In genomic region chr15:102451666-102452430, GRCm38 (mm10) we compare ENCODE assay signal across 20 mouse cellular contexts. TPM values are rescaled to one million over a fixed set of nuclear protein-coding genes. Genes with fewer than 3 reads are reported as not detected.
A peak's percentile ranks its signal among the peaks of the same experiment; 100 is the strongest.
DNase-seq lines count a peak whose midpoint lies in the region; ATAC-seq and TF ChIP-seq lines count a peak whose summit lies in the region.
"Had no signal": no experiment of that assay in that cellular context is flagged by ENCODE, and none has a peak within 500 bp of the region (broad histone marks: within the 10 kb centered on the region; RNA-seq: fewer than 3 reads in every experiment).

No protein-coding gene starts in this region.

- WGBS in intestine, postnatal 0 days: 78% methylated on average over 26 of the region's 26 CpGs
- WGBS in intestine, embryonic 16.5 days: 75% methylated on average over 26 of the region's 26 CpGs
- WGBS in stomach, postnatal 0 days: 65% methylated on average over 26 of the region's 26 CpGs
- 91% methylated on average over 26 of the region's 26 CpGs for WGBS in forebrain, embryonic 11.5 days

- no peaks in the 10 kb centered on the region for H3K27me3 ChIP-seq in intestine, postnatal 0 days (replicated peaks; ENCODE audit: control insufficient read depth, insufficient read depth, low read length)
- H3K27me3 ChIP-seq in intestine, embryonic 16.5 days (replicated peaks; ENCODE audit: control insufficient read depth, insufficient read depth, low read length): no peaks in the 10 kb centered on the region
- H3K27me3 ChIP-seq in G1E (ENCODE audit: insufficient read depth, low read length): peaks cover 50% of the 10 kb centered on the region
- H3K27me3 ChIP-seq in stomach, postnatal 0 days (ENCODE audit: control insufficient read depth, insufficient read depth, low read length): no peaks in the 10 kb centered on the region
- H3K27me3 ChIP-seq in forebrain, embryonic 11.5 days (ENCODE audit: control insufficient read depth, insufficient read depth, low read length): no peaks in the 10 kb centered on the region
- H3K27me3 ChIP-seq: kidney, embryonic 15.5 days had no signal

- no peak for TF ChIP-seq EP300 in stomach, postnatal 0 days (optimal IDR thresholded peaks at IDR 0.05)

- H3K36me3 ChIP-seq in intestine, postnatal 0 days (ENCODE audit: control insufficient read depth, insufficient read depth): no peaks in the 10 kb centered on the region
- no peaks in the 10 kb centered on the region for H3K36me3 ChIP-seq in intestine, embryonic 16.5 days (ENCODE audit: control insufficient read depth, insufficient read depth, low read length)
- H3K36me3 ChIP-seq in G1E (replicated peaks): no peaks in the 10 kb centered on the region
- H3K36me3 ChIP-seq in stomach, postnatal 0 days (ENCODE audit: control insufficient read depth, insufficient read depth, low read length): no peaks in the 10 kb centered on the region
- no peaks in the 10 kb centered on the region for H3K36me3 ChIP-seq in forebrain, embryonic 11.5 days (ENCODE audit: control insufficient read depth, insufficient read depth, low read length)
- H3K36me3 ChIP-seq: kidney, embryonic 15.5 days had no signal

- no peak for DNase-seq in G1E (ENCODE audit: low spot score)
- peak; percentile 42 for DNase-seq in gastrocnemius, postnatal 25 days
- no peak for DNase-seq in stomach, postnatal 0 days (ENCODE audit: low spot score)
- no peak for DNase-seq in c-Kit-positive CD71-positive TER-119-positive erythroid progenitor cells, embryonic 14.5 days (ENCODE audit: low spot score)
- DNase-seq in forebrain, embryonic 11.5 days (ENCODE audit: low spot score): no peak
- DNase-seq: embryo, embryonic 11 days; thymus, adult 18-20 months had no signal

- H3K4me3 ChIP-seq in intestine, postnatal 0 days (ENCODE audit: low read depth, low read length): no peak overlapping the region
- no peak overlapping the region for H3K4me3 ChIP-seq in intestine, embryonic 16.5 days (ENCODE audit: low read length)
- H3K4me3 ChIP-seq in G1E (ENCODE audit: low read depth, low read length): 0 out of 2 replicates have a peak overlapping the region, but pooled peaks have one; percentile 8
- no peak overlapping the region for H3K4me3 ChIP-seq in stomach, postnatal 0 days (ENCODE audit: low read depth, low read length)
- no peak overlapping the region for H3K4me3 ChIP-seq in forebrain, embryonic 11.5 days (ENCODE audit: low read depth, low read length)
- H3K4me3 ChIP-seq: kidney, embryonic 15.5 days had no signal

- peak overlapping the region; percentile 41; the same call in 1 of the 2 replicates for H3K27ac ChIP-seq in intestine, postnatal 0 days (ENCODE audit: low read depth, low read length)
- no peak overlapping the region for H3K27ac ChIP-seq in intestine, embryonic 16.5 days (ENCODE audit: low read length)
- no peak overlapping the region for H3K27ac ChIP-seq in stomach, postnatal 0 days (replicated peaks)
- no peak overlapping the region for H3K27ac ChIP-seq in forebrain, embryonic 11.5 days (ENCODE audit: low read depth, low read length)
- H3K27ac ChIP-seq: kidney, embryonic 15.5 days had no signal

- no peak for ATAC-seq in intestine, postnatal 0 days
- no peak for ATAC-seq in intestine, embryonic 16.5 days
- no peak for ATAC-seq in G1E (ENCODE audit: extremely low read depth, insufficient number of reproducible peaks, low FRiP score, poor library complexity, severe bottlenecking)
- peak; percentile 43; the same call in 1 of the 2 replicates for ATAC-seq in stomach, postnatal 0 days (ENCODE audit: low FRiP score, low TSS enrichment)
- ATAC-seq in forebrain, embryonic 11.5 days (replicated peaks; ENCODE audit: low FRiP score): no peak
- ATAC-seq: hindbrain, embryonic 16.5 days had no signal

- H3K9ac ChIP-seq in intestine, postnatal 0 days (ENCODE audit: low read depth, low read length): no peak overlapping the region
- H3K9ac ChIP-seq in intestine, embryonic 16.5 days (ENCODE audit: low read depth, low read length): no peak overlapping the region
- no peak overlapping the region for H3K9ac ChIP-seq in stomach, postnatal 0 days (ENCODE audit: low read length)
- no peak overlapping the region for H3K9ac ChIP-seq in forebrain, embryonic 11.5 days (ENCODE audit: low read length)
- H3K9ac ChIP-seq: kidney, embryonic 15.5 days had no signal

- H3K4me1 ChIP-seq in intestine, postnatal 0 days (replicated peaks; ENCODE audit: control insufficient read depth, insufficient read depth, low read length): no peaks in the 10 kb centered on the region
- H3K4me1 ChIP-seq in intestine, embryonic 16.5 days (ENCODE audit: control insufficient read depth, insufficient read depth, low read length): no peaks in the 10 kb centered on the region
- peaks cover 25% of the 10 kb centered on the region for H3K4me1 ChIP-seq in G1E (ENCODE audit: insufficient read depth, low read depth, low read length)
- no peaks in the 10 kb centered on the region for H3K4me1 ChIP-seq in stomach, postnatal 0 days (replicated peaks; ENCODE audit: control insufficient read depth, insufficient read depth)
- no peaks in the 10 kb centered on the region for H3K4me1 ChIP-seq in forebrain, embryonic 11.5 days (replicated peaks; ENCODE audit: control insufficient read depth, insufficient read depth, low read length)
- H3K4me1 ChIP-seq: kidney, embryonic 15.5 days had no signal

- TF ChIP-seq CTCF in intestine, postnatal 0 days (IDR thresholded peaks at IDR 0.05; ENCODE audit: low read depth): no peak
- TF ChIP-seq CTCF in G1E (IDR thresholded peaks at IDR 0.05; ENCODE audit: low read depth, low read length): no peak
- TF ChIP-seq CTCF in stomach, postnatal 0 days (IDR thresholded peaks at IDR 0.05; ENCODE audit: low read depth): no peak

- no peak overlapping the region for H3K4me2 ChIP-seq in intestine, postnatal 0 days (replicated peaks; ENCODE audit: low read depth)
- no peak overlapping the region for H3K4me2 ChIP-seq in intestine, embryonic 16.5 days (ENCODE audit: low read depth, low read length)
- no peak overlapping the region for H3K4me2 ChIP-seq in stomach, postnatal 0 days (replicated peaks; ENCODE audit: low read depth)
- H3K4me2 ChIP-seq in forebrain, embryonic 11.5 days (ENCODE audit: low read depth, low read length, severe bottlenecking): no peak overlapping the region
- H3K4me2 ChIP-seq: kidney, embryonic 15.5 days had no signal

- H3K9me3 ChIP-seq in intestine, postnatal 0 days (ENCODE audit: control insufficient read depth): no peaks in the 10 kb centered on the region
- no peaks in the 10 kb centered on the region for H3K9me3 ChIP-seq in intestine, embryonic 16.5 days (ENCODE audit: control insufficient read depth, low read length)
- no peaks in the 10 kb centered on the region for H3K9me3 ChIP-seq in G1E (replicated peaks)
- H3K9me3 ChIP-seq in stomach, postnatal 0 days (ENCODE audit: control insufficient read depth, low read length): no peaks in the 10 kb centered on the region
- no peaks in the 10 kb centered on the region for H3K9me3 ChIP-seq in forebrain, embryonic 11.5 days (ENCODE audit: control insufficient read depth, low read length)
- H3K9me3 ChIP-seq: kidney, embryonic 15.5 days had no signal

RNA-seq across cellular contexts. Expression of gene Amhr2, which starts 6.7 kb away (rescaled TPM):
- polyA plus RNA-seq in intestine, postnatal 0 days (2015; fragmentation: Nextera tagmentation; extraction: Ambion mirVana): 0.35 and 0.50 TPM in 2 replicates
- polyA plus RNA-seq in intestine, embryonic 16.5 days (2015; fragmentation: Nextera tagmentation; extraction: Ambion mirVana): 0.75 and 0.88 TPM in 2 replicates
- not detected in 2 replicates for total RNA-seq in G1E (2014; fragmentation: Nextera tagmentation)
- not detected in 2 replicates for total RNA-seq in G1E (2017)
- polyA plus RNA-seq in G1E (2012): not detected in 2 replicates
- 1 to 10 TPM; 2.8 to 6.3 TPM for total RNA-seq in gastrocnemius, postnatal 25 days (2021)
- 0.42 and 0.80 TPM in 2 replicates for polyA plus RNA-seq in stomach, postnatal 0 days (2015; fragmentation: Nextera tagmentation; extraction: Ambion mirVana)
- polyA plus RNA-seq in forebrain, embryonic 11.5 days (2014; fragmentation: Nextera tagmentation; extraction: Ambion mirVana): 1.0 TPM in 1 of 2 replicates, not detected in the other
- total RNA-seq: megakaryocyte, adult 5-6 weeks had no signal

RNA-seq across cellular contexts. Expression of gene Prr13, which starts 7.0 kb away (rescaled TPM):
- polyA plus RNA-seq in intestine, postnatal 0 days (2015; fragmentation: Nextera tagmentation; extraction: Ambion mirVana): 394 and 398 TPM in 2 replicates
- polyA plus RNA-seq in intestine, embryonic 16.5 days (2015; fragmentation: Nextera tagmentation; extraction: Ambion mirVana): 173 and 182 TPM in 2 replicates
- 78.6 and 94.0 TPM in 2 replicates for total RNA-seq in G1E (2014; fragmentation: Nextera tagmentation)
- total RNA-seq in G1E (2017): 84.1 and 86.0 TPM in 2 replicates
- 122 and 254 TPM in 2 replicates for polyA plus RNA-seq in G1E (2012)
- total RNA-seq in gastrocnemius, postnatal 25 days (2021): 10 to 100 TPM; 12.9 to 13.2 TPM
- polyA plus RNA-seq in stomach, postnatal 0 days (2015; fragmentation: Nextera tagmentation; extraction: Ambion mirVana): 339 and 365 TPM in 2 replicates
- 87.9 and 97.2 TPM in 2 replicates for polyA plus RNA-seq in forebrain, embryonic 11.5 days (2014; fragmentation: Nextera tagmentation; extraction: Ambion mirVana)

RNA-seq across cellular contexts. Expression of gene Pcbp2, which starts 18.5 kb away (rescaled TPM):
- polyA plus RNA-seq in intestine, postnatal 0 days (2015; fragmentation: Nextera tagmentation; extraction: Ambion mirVana): 109 and 115 TPM in 2 replicates
- 138 and 152 TPM in 2 replicates for polyA plus RNA-seq in intestine, embryonic 16.5 days (2015; fragmentation: Nextera tagmentation; extraction: Ambion mirVana)
- total RNA-seq in G1E (2014; fragmentation: Nextera tagmentation) (1,640 and 1,748 TPM in 2 replicates), G1E (2017) (202 and 214 TPM in 2 replicates)
- 660 and 876 TPM in 2 replicates for polyA plus RNA-seq in G1E (2012)
- 100 to 1,000 TPM; 409 to 410 TPM for total RNA-seq in gastrocnemius, postnatal 25 days (2021)
- 90.7 and 96.2 TPM in 2 replicates for polyA plus RNA-seq in stomach, postnatal 0 days (2015; fragmentation: Nextera tagmentation; extraction: Ambion mirVana)
- polyA plus RNA-seq in forebrain, embryonic 11.5 days (2014; fragmentation: Nextera tagmentation; extraction: Ambion mirVana): 236 and 247 TPM in 2 replicates

RNA-seq across cellular contexts. Expression of gene Sp1, which starts 45.9 kb away (rescaled TPM):
- 5.6 and 5.8 TPM in 2 replicates for polyA plus RNA-seq in intestine, postnatal 0 days (2015; fragmentation: Nextera tagmentation; extraction: Ambion mirVana)
- polyA plus RNA-seq in intestine, embryonic 16.5 days (2015; fragmentation: Nextera tagmentation; extraction: Ambion mirVana): 6.8 and 7.2 TPM in 2 replicates
- total RNA-seq in G1E (2014; fragmentation: Nextera tagmentation) (92.4 and 93.8 TPM in 2 replicates), G1E (2017) (42.3 and 50.5 TPM in 2 replicates)
- polyA plus RNA-seq in G1E (2012): 16.4 and 35.8 TPM in 2 replicates
- total RNA-seq in gastrocnemius, postnatal 25 days (2021): 10 to 100 TPM; 15.9 to 20.9 TPM
- 4.4 and 4.7 TPM in 2 replicates for polyA plus RNA-seq in stomach, postnatal 0 days (2015; fragmentation: Nextera tagmentation; extraction: Ambion mirVana)
- 12.2 and 12.5 TPM in 2 replicates for polyA plus RNA-seq in forebrain, embryonic 11.5 days (2014; fragmentation: Nextera tagmentation; extraction: Ambion mirVana)

RNA-seq across cellular contexts. Expression of gene Gm10337, which starts 51.7 kb away (rescaled TPM):
- 3.5 TPM in 1 of 2 replicates, not detected in the other for polyA plus RNA-seq in intestine, postnatal 0 days (2015; fragmentation: Nextera tagmentation; extraction: Ambion mirVana)
- polyA plus RNA-seq in intestine, embryonic 16.5 days (2015; fragmentation: Nextera tagmentation; extraction: Ambion mirVana): 5.5 TPM in 1 of 2 replicates, not detected in the other
- total RNA-seq in G1E (2014; fragmentation: Nextera tagmentation) (28.7 TPM in 1 of 2 replicates, not detected in the other), G1E (2017) (not detected in 2 replicates)
- polyA plus RNA-seq in G1E (2012): not detected in 2 replicates
- 1 to 10 TPM in 1 of 2 experiments, not detected in 1; 3.8 TPM for total RNA-seq in gastrocnemius, postnatal 25 days (2021)
- not detected in 2 replicates for polyA plus RNA-seq in stomach, postnatal 0 days (2015; fragmentation: Nextera tagmentation; extraction: Ambion mirVana)
- 15.6 TPM in 1 of 2 replicates, not detected in the other for polyA plus RNA-seq in forebrain, embryonic 11.5 days (2014; fragmentation: Nextera tagmentation; extraction: Ambion mirVana)
- total RNA-seq: adrenal gland, adult 2 months; heart, adult 8-10 months; heart, postnatal 25 days; layer of hippocampus, adult 8-10 months; left cerebral cortex, postnatal 10 days; megakaryocyte, adult 5-6 weeks had no signal
- polyA plus RNA-seq: adrenal gland, adult 2 months; liver, embryonic 11.5 days; neural tube, embryonic 14.5 days; spleen, adult 2 months had no signal
